Mouse (Mus musculus) embryonic facial prominence, embryonic 14.5 days (tissue): Measurements from ENCODE around the gene Lhx5. TPM values are rescaled to one million over a fixed set of nuclear protein-coding genes. Genes with fewer than 3 reads are reported as not detected.

ENCODE experiments used
- ATAC-seq: fragments of 200-750 bp; cut with Nextera tagmentation; 2 replicates; pipeline ENCODE4 v1.8.0; 2017; ENCODE audit warnings: low read depth, moderate number of reproducible peaks, moderate TSS enrichment
- DNase-seq: peaks from one replicate; pipeline ENCODE4 v3.0.0-alpha.2; 2015; ENCODE audit warnings: low spot score
- H3K27ac ChIP-seq: fragments of 300-500 bp; sonication (generic); replicated peaks from 2 replicates; pipeline ENCODE4 v1.5.1; 2014; ENCODE audit warnings: low read depth, mild to moderate bottlenecking, low read length, moderate library complexity
- H3K27me3 ChIP-seq: fragments of 300-500 bp; sonication (generic); replicated peaks from 2 replicates; pipeline ENCODE4 v1.6.1; 2014; ENCODE audit warnings: low read length; ENCODE audit not compliant: control insufficient read depth, insufficient read depth
- H3K36me3 ChIP-seq: fragments of 300-500 bp; sonication (generic); 2 replicates; pipeline ENCODE4 v1.6.1; 2014; ENCODE audit warnings: low read length, mixed read lengths; ENCODE audit not compliant: control insufficient read depth, insufficient read depth
- H3K4me1 ChIP-seq: fragments of 300-500 bp; sonication (generic); 2 replicates; pipeline ENCODE4 v1.6.1; 2014; ENCODE audit warnings: antibody characterized with exemption, low read length; ENCODE audit not compliant: control insufficient read depth, insufficient read depth
- H3K4me2 ChIP-seq: fragments of 300-500 bp; sonication (generic); 2 replicates; pipeline ENCODE4 v1.6.1; 2014; ENCODE audit warnings: low read depth, mild to moderate bottlenecking, low read length, moderate library complexity, mixed read lengths
- H3K4me3 ChIP-seq: fragments of 300-500 bp; sonication (generic); 2 replicates; pipeline ENCODE4 v1.5.1; 2014; ENCODE audit warnings: low read depth, mild to moderate bottlenecking, low read length
- H3K9ac ChIP-seq: fragments of 300-500 bp; sonication (generic); 2 replicates; pipeline ENCODE4 v1.6.1; 2014; ENCODE audit warnings: low read depth, mild to moderate bottlenecking, low read length, moderate library complexity, mixed read lengths
- H3K9me3 ChIP-seq: fragments of 300-500 bp; sonication (generic); 2 replicates; pipeline ENCODE4 v1.6.1; 2016; ENCODE audit warnings: low read length; ENCODE audit not compliant: control insufficient read depth
- WGBS: fragments of 180-500 bp; shearing (Covaris S2); extraction: QIAGEN DNeasy Blood & Tissue Kit; methylation state at CpG from one replicate; pipeline ENCODE4 v1.1.7; 2014; 5-methylcytosine and 5-hydroxymethylcytosine counted together
- polyA plus RNA-seq: library from polyadenylated mRNA; unstranded; fragments of >200 nt; fragmentation: Nextera tagmentation; extraction: Ambion mirVana; gene quantifications from 2 replicates; pipeline ENCODE4 v1.2.1, GENCODE M21; 2014

The Lhx5 gene
- polyA plus RNA-seq, 1 experiment from 2014 or later: not detected

DNA sequence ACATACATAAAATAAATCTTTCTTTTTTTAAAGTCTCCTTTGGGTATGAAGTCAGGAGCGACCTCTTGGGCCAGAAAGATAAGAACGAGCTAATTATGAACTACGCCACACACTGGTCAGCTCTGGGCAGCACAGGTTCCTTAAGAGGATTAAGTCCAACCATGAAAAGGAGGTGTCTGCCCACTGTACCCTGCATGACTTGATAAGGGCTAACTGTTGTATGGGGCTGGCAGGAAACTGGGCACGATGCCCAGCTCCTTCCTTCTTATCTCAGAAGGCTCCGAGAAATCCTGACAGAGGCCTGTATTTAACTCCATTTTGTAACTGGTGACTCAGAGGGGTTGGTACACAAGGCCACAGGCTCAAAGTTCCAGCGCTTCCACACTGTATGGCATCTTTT is 34.4 kb downstream of the Lhx5 start:
- Histone ChIP-seq H3K9me3 (no peaks in the 10 kb centered on the region), H3K27ac (no peak overlapping the region), H3K27me3 (no peaks in the 10 kb centered on the region), H3K4me2 (no peak overlapping the region), H3K4me3 (no peak overlapping the region), H3K4me1 (no peaks in the 10 kb centered on the region), H3K36me3 (no peaks in the 10 kb centered on the region), H3K9ac (no peak overlapping the region)
- no peak for ATAC-seq
- peak; percentile 32 for DNase-seq
- WGBS: 86% methylated on average over 6 of the region's 6 CpGs

DNA sequence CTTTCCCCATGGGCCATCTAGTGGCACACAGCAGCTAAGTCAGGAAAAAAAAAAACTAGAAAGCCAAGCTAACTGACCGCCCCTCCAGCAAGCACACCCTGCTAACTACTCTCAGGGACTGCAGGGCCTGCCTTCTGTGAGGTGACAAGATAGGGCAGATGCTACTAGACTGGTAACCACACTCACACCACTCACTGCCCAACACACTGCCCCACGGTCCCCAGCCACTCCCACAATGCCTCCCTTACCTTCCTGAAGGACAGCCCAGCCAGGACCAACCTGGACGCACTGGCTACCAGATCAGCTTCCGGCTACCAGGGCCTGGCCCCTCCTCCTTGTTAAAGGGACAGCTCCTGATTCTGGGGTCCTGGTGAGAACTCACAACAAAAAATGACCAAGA is 35.5 kb downstream of the Lhx5 start:
- Histone ChIP-seq H3K4me3 (no peak overlapping the region), H3K9me3 (no peaks in the 10 kb centered on the region), H3K4me2 (peak overlapping the region; percentile 18; the same call in 1 of the 2 replicates), H3K4me1 (no peaks in the 10 kb centered on the region), H3K36me3 (no peaks in the 10 kb centered on the region), H3K27ac (no peak overlapping the region), H3K9ac (no peak overlapping the region), H3K27me3 (no peaks in the 10 kb centered on the region)
- ATAC-seq (no peak), DNase-seq (no peak)
- WGBS: 12% methylated on average over 4 of the region's 4 CpGs

DNA sequence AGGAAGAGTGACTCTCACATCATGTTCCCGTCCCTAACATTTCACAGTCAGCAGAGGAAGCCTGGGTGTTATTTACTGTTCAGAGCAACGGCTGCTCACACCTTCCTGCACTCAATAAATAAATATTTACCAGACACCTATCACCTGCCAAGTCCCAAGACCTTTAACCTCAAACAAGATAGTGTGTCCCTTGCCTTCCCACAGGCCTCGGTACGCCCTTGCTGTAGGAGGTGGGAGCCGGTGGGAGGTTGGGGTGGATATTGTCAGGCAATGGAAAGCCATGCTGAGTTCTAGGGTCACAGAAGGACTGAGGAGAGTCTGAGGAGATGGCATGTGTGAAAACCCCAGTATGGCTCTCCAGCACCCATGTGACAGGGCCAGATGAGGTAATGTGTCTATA is 36.8 kb downstream of the Lhx5 start:
- Histone ChIP-seq H3K27ac (no peak overlapping the region), H3K9ac (no peak overlapping the region), H3K36me3 (no peaks in the 10 kb centered on the region), H3K27me3 (no peaks in the 10 kb centered on the region), H3K9me3 (no peaks in the 10 kb centered on the region), H3K4me3 (no peak overlapping the region), H3K4me1 (no peaks in the 10 kb centered on the region), H3K4me2 (no peak overlapping the region)
- 80% methylated on average over 5 of the region's 5 CpGs for WGBS
- DNase-seq: no peak
- no peak for ATAC-seq

DNA sequence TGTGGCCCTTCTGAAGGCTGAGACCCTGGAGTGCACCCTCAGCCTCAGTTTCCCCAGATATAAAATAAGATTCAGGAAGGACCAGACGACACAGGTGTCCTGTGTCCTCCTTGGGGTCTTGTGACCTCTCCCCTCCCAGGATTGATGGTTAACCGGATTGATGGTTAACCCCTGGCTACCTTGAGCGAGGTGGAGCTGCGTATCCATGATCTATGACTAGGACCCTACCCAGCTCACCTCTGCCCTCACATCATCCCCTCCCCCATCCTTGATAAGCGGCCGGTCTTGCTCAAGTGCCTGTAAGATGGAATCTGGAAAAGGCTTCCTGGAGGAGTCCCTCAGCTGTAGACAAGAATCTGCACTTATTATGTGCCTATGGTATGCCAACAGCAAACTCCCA is 37.3 kb downstream of the Lhx5 start:
- no peaks in the 10 kb centered on the region for H3K9me3 ChIP-seq
- no peak overlapping the region for H3K4me2 ChIP-seq
- no peak overlapping the region for H3K4me3 ChIP-seq
- WGBS: 74% methylated on average over 6 of the region's 6 CpGs
- H3K4me1 ChIP-seq: no peaks in the 10 kb centered on the region
- no peak overlapping the region for H3K27ac ChIP-seq
- H3K27me3 ChIP-seq: no peaks in the 10 kb centered on the region
- ATAC-seq (no peak), DNase-seq (no peak)
- H3K9ac ChIP-seq: no peak overlapping the region
- H3K36me3 ChIP-seq: no peaks in the 10 kb centered on the region

- 45% methylated on average over 4 of the region's 4 CpGs for WGBS
- no peaks in the 10 kb centered on the region for H3K27me3 ChIP-seq
- no peak overlapping the region for H3K27ac ChIP-seq
- H3K9ac ChIP-seq: no peak overlapping the region
- H3K9me3 ChIP-seq: no peaks in the 10 kb centered on the region
- H3K4me3 ChIP-seq: no peak overlapping the region
- no peak for ATAC-seq
- no peak for DNase-seq
- H3K36me3 ChIP-seq: no peaks in the 10 kb centered on the region
- no peak overlapping the region for H3K4me2 ChIP-seq
- no peaks in the 10 kb centered on the region for H3K4me1 ChIP-seq
These were observed 40.0 kb downstream of the Lhx5 start for GRCm38 (mm10) chr5:120471538-120471937.

DNA sequence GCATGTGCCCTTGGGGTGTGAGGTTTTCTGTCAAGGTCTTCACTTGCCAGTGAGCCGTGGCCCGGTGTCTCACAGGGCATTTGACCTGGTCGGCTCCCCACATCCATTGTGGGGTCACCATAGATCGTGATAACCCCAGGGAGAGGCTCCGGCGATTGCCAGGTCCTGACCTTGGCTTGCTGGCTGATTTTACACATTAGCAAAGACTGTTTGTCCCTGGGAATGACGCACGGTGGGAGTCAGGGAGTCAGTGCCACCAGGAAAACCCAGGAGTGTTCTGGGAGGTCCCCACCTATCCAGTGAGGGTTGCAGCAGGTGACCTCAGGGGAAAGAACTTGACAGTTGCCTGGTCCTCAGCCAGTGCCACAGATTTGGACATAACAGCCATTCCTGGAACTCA is 41.3 kb downstream of the Lhx5 start, which contains the start of gene Sdsl:
TSS of gene Sdsl (minus strand) at position 41 of the 400 bp plus-strand sequence.
- no peak within 1 kb of the TSS for H3K27ac ChIP-seq
- WGBS: 79% methylated on average over 8 of the region's 8 CpGs

GRCm38 (mm10) chr5:120473361-120473760 is 41.9 kb downstream of the Lhx5 start:
- ATAC-seq (no peak), DNase-seq (no peak)
- H3K36me3 ChIP-seq: no peaks in the 10 kb centered on the region
- no peaks in the 10 kb centered on the region for H3K27me3 ChIP-seq
- H3K9me3 ChIP-seq: no peaks in the 10 kb centered on the region
- H3K4me3 ChIP-seq: no peak overlapping the region
- no peak overlapping the region for H3K27ac ChIP-seq
- no peak overlapping the region for H3K4me2 ChIP-seq
- H3K9ac ChIP-seq: no peak overlapping the region
- whole genome bisulfite sequencing: 95% methylated on average over 2 of the region's 2 CpGs
- H3K4me1 ChIP-seq: no peaks in the 10 kb centered on the region

More for the DNA sequence above, 41.3 kb downstream of the Lhx5 start, which contains the start of gene Sdsl:
- no peak within 1 kb of the TSS for H3K4me2 ChIP-seq
- no peak within 1 kb of the TSS for H3K9ac ChIP-seq
- H3K27me3 ChIP-seq: no peaks in the 10 kb centered on the region
- no peak within 1 kb of the TSS for H3K4me3 ChIP-seq
- H3K9me3 ChIP-seq: no peaks in the 10 kb centered on the region
- ATAC-seq (no peak), DNase-seq (no peak)
- no peaks in the 10 kb centered on the region for H3K4me1 ChIP-seq
- no peaks in the 10 kb centered on the region for H3K36me3 ChIP-seq

DNA sequence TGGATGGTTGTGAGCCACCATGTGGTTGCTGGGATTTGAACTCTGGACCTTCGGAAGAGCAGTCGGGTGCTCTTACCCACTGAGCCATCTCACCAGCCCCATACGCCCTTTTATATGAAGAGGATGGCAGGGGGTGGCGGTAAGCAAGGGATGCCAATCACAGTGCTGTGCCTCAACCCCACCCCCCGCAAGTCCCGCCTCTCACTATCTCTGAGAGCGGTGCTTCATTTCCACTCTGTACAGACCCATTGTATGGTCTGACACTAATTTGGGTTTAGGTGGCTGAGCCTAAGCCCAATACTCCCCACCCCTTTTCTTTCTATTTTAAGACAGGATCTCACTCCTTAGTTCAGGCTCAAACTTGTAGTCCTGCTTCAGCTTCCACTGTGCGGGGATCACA is 44.4 kb downstream of the Lhx5 start:
- Histone ChIP-seq H3K4me3 (no peak overlapping the region), H3K9me3 (no peaks in the 10 kb centered on the region), H3K9ac (no peak overlapping the region), H3K27me3 (no peaks in the 10 kb centered on the region), H3K4me2 (no peak overlapping the region), H3K4me1 (no peaks in the 10 kb centered on the region), H3K27ac (no peak overlapping the region), H3K36me3 (no peaks in the 10 kb centered on the region)
- ATAC-seq: no peak
- 52% methylated on average over 8 of the region's 8 CpGs for WGBS
- DNase-seq: no peak

DNA sequence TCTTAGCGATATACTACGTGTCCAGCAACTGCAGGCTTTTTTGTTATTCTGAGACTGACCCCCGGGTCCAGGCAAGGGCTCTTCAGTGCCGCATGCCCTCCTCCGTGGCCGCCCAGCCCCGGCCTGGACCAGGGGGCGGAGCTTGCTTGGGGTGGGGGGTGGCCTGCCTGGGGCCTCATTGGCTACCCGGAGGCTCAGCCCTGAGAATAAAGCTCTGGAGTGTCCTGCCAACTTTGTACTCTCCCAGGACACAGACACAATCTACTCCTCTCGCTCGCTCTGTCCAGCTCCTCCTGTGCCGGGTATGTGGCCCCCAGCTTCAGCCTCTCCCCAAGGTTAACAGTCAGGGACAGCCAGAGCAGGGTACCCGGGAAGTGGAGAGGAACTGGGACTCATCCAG is 44.8 kb downstream of the Lhx5 start, which contains the start of gene Sds:
TSS of gene Sds (plus strand) at position 231 of the 400 bp plus-strand sequence.
- ATAC-seq (no peak), DNase-seq (no peak)
- H3K36me3 ChIP-seq: no peaks in the 10 kb centered on the region
- no peak within 1 kb of the TSS for H3K9ac ChIP-seq
- no peak within 1 kb of the TSS for H3K4me3 ChIP-seq
- no peak within 1 kb of the TSS for H3K27ac ChIP-seq
- no peaks in the 10 kb centered on the region for H3K9me3 ChIP-seq
- WGBS: 17% methylated on average over 12 of the region's 13 CpGs
- H3K4me2 ChIP-seq: no peak within 1 kb of the TSS
- H3K27me3 ChIP-seq: no peaks in the 10 kb centered on the region
- H3K4me1 ChIP-seq: no peaks in the 10 kb centered on the region
